Mouse (Mus musculus): Measurements from ENCODE around the gene Kl. TPM values are rescaled to one million over a fixed set of nuclear protein-coding genes. Genes with fewer than 3 reads are reported as not detected.

Kl gene
- polyA plus RNA-seq, 1 experiment from 2014 or later = 0.13 TPM

- Histone ChIP-seq H3K4me1 (ENCODE audit: control insufficient read depth, insufficient read depth, low read length) (no peaks in the 10 kb centered on the region), H3K27ac (ENCODE audit: low read length) (no peak overlapping the region), H3K36me3 (ENCODE audit: control insufficient read depth, insufficient read depth, low read length) (no peaks in the 10 kb centered on the region), H3K9ac (replicated peaks; ENCODE audit: low read depth, low read length) (no peak overlapping the region), H3K27me3 (ENCODE audit: control insufficient read depth, insufficient read depth, low read length) (no peaks in the 10 kb centered on the region), H3K4me3 (ENCODE audit: low read depth, low read length) (no peak overlapping the region), H3K4me2 (replicated peaks; ENCODE audit: low read depth, low read length) (no peak overlapping the region), H3K9me3 (ENCODE audit: control insufficient read depth, low read depth, low read length) (no peaks in the 10 kb centered on the region)
- WGBS = 90% methylated on average over 4 of the region's 4 CpGs
- no peak for ATAC-seq (ENCODE audit: insufficient number of reproducible peaks, insufficient read depth, low FRiP score, low read depth)
Measured at GRCm38 (mm10) chr5:151002051-151002450, 49.6 kb downstream of the Kl start.

DNA sequence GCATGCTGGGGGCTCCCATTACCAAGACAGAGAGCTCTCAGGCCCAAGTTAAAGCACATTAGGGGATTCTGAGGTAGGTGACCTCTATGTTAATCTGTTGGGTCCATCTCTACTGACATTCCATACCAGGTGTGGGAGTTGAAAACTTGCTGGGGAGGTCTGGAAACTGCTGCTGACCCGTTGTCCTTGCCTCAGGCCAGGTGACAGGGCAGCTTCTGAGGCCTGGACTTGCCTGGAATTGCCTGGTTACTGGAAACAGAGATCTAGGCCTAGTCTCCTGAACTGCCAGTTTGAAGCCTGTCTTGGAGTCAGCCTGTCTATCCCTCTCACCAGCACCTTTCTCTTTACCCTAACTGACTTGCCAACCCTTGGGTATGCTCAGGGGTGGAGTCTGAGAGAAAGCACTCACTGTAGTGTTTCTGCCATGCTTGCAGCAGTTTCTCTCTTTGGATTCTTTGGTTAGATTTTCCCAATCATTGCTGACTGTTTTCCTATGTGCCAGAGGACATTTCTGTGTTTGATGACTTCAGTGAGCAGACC, 51.9 kb downstream of the Kl start:
- H3K4me3 ChIP-seq (ENCODE audit: low read depth, low read length) = no peak overlapping the region
- WGBS = 59% methylated on average over 1 of the region's 1 CpGs
- no peaks in the 10 kb centered on the region for H3K36me3 ChIP-seq (ENCODE audit: control insufficient read depth, insufficient read depth, low read length)
- no peaks in the 10 kb centered on the region for H3K4me1 ChIP-seq (ENCODE audit: control insufficient read depth, insufficient read depth, low read length)
- no peak for ATAC-seq (ENCODE audit: insufficient number of reproducible peaks, insufficient read depth, low FRiP score, low read depth)
- no peak overlapping the region for H3K4me2 ChIP-seq (replicated peaks; ENCODE audit: low read depth, low read length)
- no peaks in the 10 kb centered on the region for H3K27me3 ChIP-seq (ENCODE audit: control insufficient read depth, insufficient read depth, low read length)
- no peak overlapping the region for H3K27ac ChIP-seq (ENCODE audit: low read length)
- no peak overlapping the region for H3K9ac ChIP-seq (replicated peaks; ENCODE audit: low read depth, low read length)
- H3K9me3 ChIP-seq (ENCODE audit: control insufficient read depth, low read depth, low read length) = no peaks in the 10 kb centered on the region

DNA sequence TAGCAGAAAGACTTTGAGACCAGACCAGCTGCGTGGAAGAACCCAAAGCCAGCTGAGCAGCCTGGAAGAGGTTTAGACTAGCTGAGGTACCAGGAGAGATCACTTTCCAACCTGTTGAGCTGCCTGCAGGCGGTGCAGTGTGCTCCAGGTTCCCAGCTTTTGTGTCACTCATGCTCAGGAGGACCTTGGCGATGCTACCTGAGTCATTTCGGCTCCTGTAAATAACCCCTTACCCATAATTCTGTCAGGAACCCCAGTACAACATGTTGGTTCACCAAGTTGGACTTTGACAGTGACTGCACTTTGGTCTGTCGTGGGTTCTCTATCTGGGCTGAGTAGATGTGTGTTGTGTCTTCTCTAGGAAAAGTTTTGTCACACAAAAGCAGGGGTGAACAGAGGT, 66.0 kb downstream of the Kl start:
- Histone ChIP-seq H3K27me3 (ENCODE audit: control insufficient read depth, insufficient read depth, low read length) (no peaks in the 10 kb centered on the region), H3K9ac (replicated peaks; ENCODE audit: low read depth, low read length) (no peak overlapping the region), H3K36me3 (ENCODE audit: control insufficient read depth, insufficient read depth, low read length) (no peaks in the 10 kb centered on the region), H3K4me1 (ENCODE audit: control insufficient read depth, insufficient read depth, low read length) (peaks cover 18% of the 10 kb centered on the region; the same call in 1 of the 2 replicates), H3K9me3 (ENCODE audit: control insufficient read depth, low read depth, low read length) (0 out of 2 replicates have a peak, but pooled peaks cover 3% of the 10 kb centered on the region), H3K4me2 (replicated peaks; ENCODE audit: low read depth, low read length) (no peak overlapping the region), H3K27ac (ENCODE audit: low read length) (0 out of 2 replicates have a peak overlapping the region, but pooled peaks have one; percentile 23), H3K4me3 (ENCODE audit: low read depth, low read length) (no peak overlapping the region)
- WGBS = 76% methylated on average over 5 of the region's 5 CpGs
- no peak for ATAC-seq (ENCODE audit: insufficient number of reproducible peaks, insufficient read depth, low FRiP score, low read depth)

- Histone ChIP-seq H3K9me3 (ENCODE audit: control insufficient read depth, low read depth, low read length) (0 out of 2 replicates have a peak, but pooled peaks cover 3% of the 10 kb centered on the region), H3K27me3 (ENCODE audit: control insufficient read depth, insufficient read depth, low read length) (no peaks in the 10 kb centered on the region), H3K36me3 (ENCODE audit: control insufficient read depth, insufficient read depth, low read length) (no peaks in the 10 kb centered on the region), H3K4me2 (replicated peaks; ENCODE audit: low read depth, low read length) (no peak overlapping the region), H3K27ac (ENCODE audit: low read length) (peak overlapping the region; percentile 41; the same call in 1 of the 2 replicates), H3K4me1 (ENCODE audit: control insufficient read depth, insufficient read depth, low read length) (peaks cover 18% of the 10 kb centered on the region; the same call in 1 of the 2 replicates), H3K9ac (replicated peaks; ENCODE audit: low read depth, low read length) (no peak overlapping the region), H3K4me3 (ENCODE audit: low read depth, low read length) (no peak overlapping the region)
- no peak for ATAC-seq (ENCODE audit: insufficient number of reproducible peaks, insufficient read depth, low FRiP score, low read depth)
- 28% methylated on average over 5 of the region's 5 CpGs for WGBS
Measured at GRCm38 (mm10) chr5:151018959-151019358, 66.6 kb downstream of the Kl start.

DNA sequence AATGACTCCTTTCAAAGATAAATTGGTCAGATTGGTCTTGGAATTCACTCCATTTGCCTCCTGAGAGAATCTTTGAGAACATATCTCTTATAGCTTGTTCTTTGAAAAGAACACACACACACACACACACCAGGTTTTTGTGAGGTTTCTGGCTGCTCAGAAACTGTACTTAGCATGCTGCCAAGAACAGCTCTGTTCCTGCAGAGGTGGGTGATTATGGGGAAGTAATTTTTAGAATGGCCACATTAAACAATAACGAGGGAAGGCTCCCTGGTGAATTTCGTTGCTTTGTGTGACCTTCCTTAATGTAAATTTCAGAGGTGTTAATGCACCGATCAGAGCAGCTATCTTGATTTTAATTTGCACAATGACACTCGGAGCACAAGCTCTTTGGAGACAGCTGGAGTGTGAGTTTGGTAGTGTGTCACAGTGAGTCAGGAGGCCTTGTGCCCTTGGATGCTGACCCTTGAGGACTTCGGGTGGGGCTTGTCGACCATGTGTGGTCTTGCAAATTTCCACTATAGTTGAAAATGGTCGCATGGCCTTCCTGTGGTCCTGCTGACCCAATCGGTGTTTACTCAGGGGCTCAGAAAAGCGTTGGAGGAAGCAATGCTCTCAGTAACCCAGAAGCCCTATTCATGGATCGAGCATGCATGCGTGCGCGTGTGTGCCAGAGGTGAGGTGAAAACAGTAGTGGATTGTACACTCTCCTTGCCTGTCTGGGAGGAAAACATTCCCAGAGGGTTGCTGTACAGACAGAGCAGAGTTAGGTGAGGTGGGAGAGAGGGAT, 67.8 kb downstream of the Kl start:
- H3K4me2 ChIP-seq (replicated peaks; ENCODE audit: low read depth, low read length) = no peak overlapping the region

GRCm38 (mm10) chr5:151020831-151021230, 68.4 kb downstream of the Kl start:
- Histone ChIP-seq H3K4me1 (ENCODE audit: control insufficient read depth, insufficient read depth, low read length) (peaks cover 18% of the 10 kb centered on the region; the same call in 1 of the 2 replicates), H3K9ac (replicated peaks; ENCODE audit: low read depth, low read length) (no peak overlapping the region), H3K4me3 (ENCODE audit: low read depth, low read length) (no peak overlapping the region), H3K4me2 (replicated peaks; ENCODE audit: low read depth, low read length) (no peak overlapping the region), H3K27ac (ENCODE audit: low read length) (no peak overlapping the region), H3K9me3 (ENCODE audit: control insufficient read depth, low read depth, low read length) (no peaks in the 10 kb centered on the region), H3K27me3 (ENCODE audit: control insufficient read depth, insufficient read depth, low read length) (no peaks in the 10 kb centered on the region), H3K36me3 (ENCODE audit: control insufficient read depth, insufficient read depth, low read length) (no peaks in the 10 kb centered on the region)
- 82% methylated on average over 14 of the region's 14 CpGs for WGBS
- ATAC-seq (ENCODE audit: insufficient number of reproducible peaks, insufficient read depth, low FRiP score, low read depth) = no peak

More for the DNA sequence above, 67.8 kb downstream of the Kl start:
- Histone ChIP-seq H3K4me3 (ENCODE audit: low read depth, low read length) (no peak overlapping the region), H3K27me3 (ENCODE audit: control insufficient read depth, insufficient read depth, low read length) (no peaks in the 10 kb centered on the region), H3K9me3 (ENCODE audit: control insufficient read depth, low read depth, low read length) (no peaks in the 10 kb centered on the region), H3K9ac (replicated peaks; ENCODE audit: low read depth, low read length) (no peak overlapping the region), H3K36me3 (ENCODE audit: control insufficient read depth, insufficient read depth, low read length) (no peaks in the 10 kb centered on the region), H3K27ac (ENCODE audit: low read length) (no peak overlapping the region), H3K4me1 (ENCODE audit: control insufficient read depth, insufficient read depth, low read length) (peaks cover 18% of the 10 kb centered on the region; the same call in 1 of the 2 replicates)
- no peak for ATAC-seq (ENCODE audit: insufficient number of reproducible peaks, insufficient read depth, low FRiP score, low read depth)
- WGBS = 62% methylated on average over 13 of the region's 13 CpGs

DNA sequence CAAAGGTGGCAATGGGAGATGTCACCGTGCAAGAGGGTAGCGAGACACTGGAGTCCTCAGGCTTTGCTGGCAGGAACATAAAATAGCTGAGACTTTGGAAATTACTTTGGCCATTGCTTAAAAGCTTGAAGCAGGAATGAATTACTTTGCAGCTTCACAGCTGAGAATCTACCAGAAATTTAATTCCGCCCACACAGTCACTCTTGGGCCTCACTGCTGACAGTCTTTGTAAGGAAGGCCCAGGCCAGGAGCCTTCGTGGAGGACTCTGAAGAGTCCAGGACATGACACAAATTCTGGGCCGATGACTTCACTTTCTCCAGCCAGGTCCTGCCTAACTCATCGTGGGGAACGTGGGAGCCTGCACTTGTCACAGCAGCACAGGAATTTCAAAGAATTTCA, 69.6 kb downstream of the Kl start:
- Histone ChIP-seq H3K4me1 (ENCODE audit: control insufficient read depth, insufficient read depth, low read length) (peaks cover 18% of the 10 kb centered on the region; the same call in 1 of the 2 replicates), H3K4me2 (replicated peaks; ENCODE audit: low read depth, low read length) (no peak overlapping the region), H3K36me3 (ENCODE audit: control insufficient read depth, insufficient read depth, low read length) (no peaks in the 10 kb centered on the region), H3K4me3 (ENCODE audit: low read depth, low read length) (no peak overlapping the region), H3K27ac (ENCODE audit: low read length) (no peak overlapping the region; the same call in 1 of the 2 replicates), H3K9me3 (ENCODE audit: control insufficient read depth, low read depth, low read length) (no peaks in the 10 kb centered on the region), H3K9ac (replicated peaks; ENCODE audit: low read depth, low read length) (no peak overlapping the region), H3K27me3 (ENCODE audit: control insufficient read depth, insufficient read depth, low read length) (no peaks in the 10 kb centered on the region)
- WGBS = 77% methylated on average over 7 of the region's 7 CpGs
- no peak for ATAC-seq (ENCODE audit: insufficient number of reproducible peaks, insufficient read depth, low FRiP score, low read depth)

GRCm38 (mm10) chr5:151022939-151023338, 70.5 kb downstream of the Kl start:
- WGBS = 19% methylated on average over 1 of the region's 1 CpGs
- 0 out of 2 replicates have a peak overlapping the region, but pooled peaks have one; percentile 6 for H3K4me2 ChIP-seq (replicated peaks; ENCODE audit: low read depth, low read length)
- peaks cover 18% of the 10 kb centered on the region; the same call in 1 of the 2 replicates for H3K4me1 ChIP-seq (ENCODE audit: control insufficient read depth, insufficient read depth, low read length)
- no peak overlapping the region for H3K4me3 ChIP-seq (ENCODE audit: low read depth, low read length)
- no peaks in the 10 kb centered on the region for H3K27me3 ChIP-seq (ENCODE audit: control insufficient read depth, insufficient read depth, low read length)
- H3K9ac ChIP-seq (replicated peaks; ENCODE audit: low read depth, low read length) = no peak overlapping the region
- peak overlapping the region; percentile 83 for H3K27ac ChIP-seq (ENCODE audit: low read length)
- no peaks in the 10 kb centered on the region for H3K36me3 ChIP-seq (ENCODE audit: control insufficient read depth, insufficient read depth, low read length)
- ATAC-seq (ENCODE audit: insufficient number of reproducible peaks, insufficient read depth, low FRiP score, low read depth) = no peak
- no peaks in the 10 kb centered on the region for H3K9me3 ChIP-seq (ENCODE audit: control insufficient read depth, low read depth, low read length)

Data from stomach, embryonic 14.5 days (tissue).